Mouse (Mus musculus) stomach, embryonic 14.5 days (tissue): ENCODE measurements around the gene Dtd1. TPM values are rescaled to one million over a fixed set of nuclear protein-coding genes. Genes with fewer than 3 reads are reported as not detected.

ENCODE experiments used
- ATAC-seq: fragments of 200-750 bp; cut with Nextera tagmentation; 2 replicates; pipeline ENCODE4 v1.8.0; 2017; ENCODE audit warnings: low read depth, moderate TSS enrichment; ENCODE audit not compliant: insufficient number of reproducible peaks, insufficient read depth, low FRiP score
- H3K27ac ChIP-seq: fragments of 300-500 bp; sonication (generic); 2 replicates; pipeline ENCODE4 v1.5.1; 2014; ENCODE audit warnings: mild to moderate bottlenecking, low read length, moderate library complexity, mixed read lengths
- H3K27me3 ChIP-seq: fragments of 300-500 bp; sonication (generic); 2 replicates; pipeline ENCODE4 v1.6.1; 2014; ENCODE audit warnings: low read length, control low read depth, mixed read lengths; ENCODE audit not compliant: control insufficient read depth, insufficient read depth
- H3K36me3 ChIP-seq: fragments of 300-500 bp; sonication (generic); 2 replicates; pipeline ENCODE4 v1.6.1; 2014; ENCODE audit warnings: mild to moderate bottlenecking, control low read depth, low read length, moderate library complexity, mixed read lengths; ENCODE audit not compliant: control insufficient read depth, insufficient read depth
- H3K4me1 ChIP-seq: fragments of 300-500 bp; sonication (generic); 2 replicates; pipeline ENCODE4 v1.6.1; 2014; ENCODE audit warnings: low read length, control low read depth, mixed read lengths; ENCODE audit not compliant: control insufficient read depth, insufficient read depth
- H3K4me2 ChIP-seq: fragments of 300-500 bp; sonication (generic); replicated peaks from 2 replicates; pipeline ENCODE4 v1.6.1; 2014; ENCODE audit warnings: low read depth, low read length, control low read depth
- H3K4me3 ChIP-seq: fragments of 300-500 bp; sonication (generic); 2 replicates; pipeline ENCODE4 v1.5.1; 2014; ENCODE audit warnings: low read depth, low read length, control low read depth
- H3K9ac ChIP-seq: fragments of 300-500 bp; sonication (generic); replicated peaks from 2 replicates; pipeline ENCODE4 v1.6.1; 2014; ENCODE audit warnings: low read depth, mild to moderate bottlenecking, control low read depth, low read length, moderate library complexity, mixed read lengths
- H3K9me3 ChIP-seq: fragments of 300-500 bp; sonication (generic); 2 replicates; pipeline ENCODE4 v1.6.1; 2016; ENCODE audit warnings: low read depth, low read length, control low read depth; ENCODE audit not compliant: control insufficient read depth
- WGBS: fragments of 180-500 bp; shearing (Covaris S2); extraction: QIAGEN DNeasy Blood & Tissue Kit; methylation state at CpG from one replicate; pipeline ENCODE4 v1.1.7; 2014; 5-methylcytosine and 5-hydroxymethylcytosine counted together
- microRNA-seq: library from miRNA; unstranded; fragments of <30 nt; microRNA quantifications from one replicate; pipeline ENCODE4, GENCODE M21; 2016
- polyA plus RNA-seq: library from polyadenylated mRNA; unstranded; fragments of >200 nt; fragmentation: Nextera tagmentation; extraction: Ambion mirVana; gene quantifications from 2 replicates; pipeline ENCODE4 v1.2.1, GENCODE M21; 2014

Dtd1 gene
- polyA plus RNA-seq, 1 experiment from 2014 or later: 36.9 TPM

DNA sequence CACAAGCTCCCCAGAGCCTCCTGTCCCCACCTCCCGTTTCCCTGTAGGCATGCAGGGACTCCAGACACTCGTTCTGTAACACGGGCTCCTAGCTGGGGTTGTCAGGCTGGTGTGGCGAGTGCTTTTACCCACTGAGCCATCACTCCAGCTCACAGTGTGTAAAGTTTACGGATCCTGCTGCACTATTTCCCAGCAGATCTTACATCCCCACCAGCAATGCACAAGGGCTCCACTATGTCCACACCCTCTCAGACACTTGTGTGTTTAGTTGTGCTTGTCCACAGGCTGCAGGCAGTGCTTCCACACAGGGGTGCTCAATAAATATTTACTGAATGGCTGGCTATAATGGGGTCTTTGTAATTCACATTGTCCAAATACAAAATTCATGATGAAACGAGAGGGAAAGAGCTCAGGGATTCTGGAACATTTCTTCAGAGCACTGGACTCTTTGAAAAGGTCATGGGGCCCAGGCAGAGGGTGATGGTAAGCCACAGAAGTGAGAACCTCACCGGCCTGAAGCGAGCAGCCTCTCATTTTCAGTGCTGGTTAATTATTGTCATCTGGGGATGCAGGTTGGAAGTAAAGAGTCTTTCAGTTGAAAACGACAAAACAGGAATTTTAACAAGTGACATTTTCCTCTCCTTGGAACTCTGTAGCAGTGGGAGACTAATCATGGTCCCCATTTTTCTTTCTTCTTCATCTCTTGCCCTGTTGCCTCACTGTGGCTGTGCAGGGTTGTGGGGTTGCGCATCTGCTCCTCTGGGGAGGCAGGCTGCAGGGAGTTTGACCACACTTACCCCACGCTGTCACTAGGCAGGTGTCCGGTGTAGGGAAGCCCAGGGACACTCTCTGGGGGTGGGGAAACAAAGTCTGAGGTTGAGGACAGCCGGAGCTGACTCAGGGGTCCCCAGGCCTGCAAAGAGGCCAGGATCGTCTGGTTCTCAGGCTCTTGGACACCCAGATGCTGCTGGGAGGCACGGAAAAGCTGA is 208.4 kb downstream of the Dtd1 start:
- Histone ChIP-seq H3K36me3 (no peaks in the 10 kb centered on the region), H3K27ac (no peak overlapping the region), H3K9me3 (no peaks in the 10 kb centered on the region), H3K4me1 (peaks cover 8% of the 10 kb centered on the region; the same call in 1 of the 2 replicates), H3K9ac (no peak overlapping the region), H3K4me2 (no peak overlapping the region), H3K4me3 (no peak overlapping the region), H3K27me3 (no peaks in the 10 kb centered on the region)
- peak; percentile 70 for ATAC-seq
- WGBS: 42% methylated on average over 15 of the region's 15 CpGs

Small RNA genes lying within 50 kb of the gene (microRNA-seq; reads per million reads assigned to microRNA genes)
- not detected for gene Gm24823

Other genes starting within 250 kb of the Dtd1 start
- gene Kat14, start 230.9 kb upstream of the Dtd1 start, polyA plus RNA-seq: 31.2 and 37.0 TPM in 2 replicates
- gene Pet117, start 230.9 kb upstream of the Dtd1 start, polyA plus RNA-seq: 0.93 and 4.0 TPM in 2 replicates
- 3.1 and 3.4 TPM in 2 replicates for gene Dzank1, start 72.5 kb upstream of the Dtd1 start, polyA plus RNA-seq
- gene Polr3f, start 72.2 kb upstream of the Dtd1 start, polyA plus RNA-seq: 30.2 and 32.6 TPM in 2 replicates
- gene Rbbp9, start 49.0 kb upstream of the Dtd1 start, polyA plus RNA-seq: 72.4 and 75.4 TPM in 2 replicates
- gene Sec23b, start 43.7 kb upstream of the Dtd1 start, polyA plus RNA-seq: 80.6 and 85.8 TPM in 2 replicates
- gene Smim26, start 5.8 kb upstream of the Dtd1 start, polyA plus RNA-seq: 38.5 and 39.1 TPM in 2 replicates
- gene Scp2d1, start 223.8 kb downstream of the Dtd1 start, polyA plus RNA-seq: not detected in 2 replicates